Mouse (Mus musculus): ENCODE measurements at regions not wholly inside any gene's neighbourhood (a gene's known extent, or its start where the extent isn't known, plus 50 kb on each side); places are given as distances from the start of the nearest gene placed in this dataset.

- Histone ChIP-seq H3K79me2 (replicated peaks; ENCODE audit: control insufficient read depth, insufficient read depth, low read length) (no peaks in the 10 kb centered on the region), H3K4me3 (peak overlapping the region; percentile 27), H3K27ac (no peak overlapping the region), H3K27me3 (ENCODE audit: control insufficient read depth, insufficient read depth, low read length) (no peaks in the 10 kb centered on the region), H3K9ac (ENCODE audit: low read depth, low read length) (peak overlapping the region; percentile 39; the same call in 1 of the 2 replicates), H3K4me1 (ENCODE audit: control insufficient read depth, insufficient read depth, low read length) (peaks cover 4% of the 10 kb centered on the region), H3K36me3 (ENCODE audit: control insufficient read depth, insufficient read depth, low read length) (no peaks in the 10 kb centered on the region)
- intact Hi-C loops (cut with DNase I), result no loop called here
- TF ChIP-seq EP300 (IDR thresholded peaks at IDR 0.05; ENCODE audit: insufficient read depth, low read depth, low read length), result no peak
- no peak for TF ChIP-seq POLR2A (IDR thresholded peaks at IDR 0.05; ENCODE audit: insufficient read depth, low read depth, low read length)
- no peak for TF ChIP-seq CTCF (IDR thresholded peaks at IDR 0.05)
- DNase-seq, result peak; percentile 11 to 26
- 2% methylated on average over 25 of the region's 25 CpGs for WGBS
Observed at GRCm38 (mm10) chr16:78236746-78237640, 64.3 kb upstream of the Cxadr start.

DNA sequence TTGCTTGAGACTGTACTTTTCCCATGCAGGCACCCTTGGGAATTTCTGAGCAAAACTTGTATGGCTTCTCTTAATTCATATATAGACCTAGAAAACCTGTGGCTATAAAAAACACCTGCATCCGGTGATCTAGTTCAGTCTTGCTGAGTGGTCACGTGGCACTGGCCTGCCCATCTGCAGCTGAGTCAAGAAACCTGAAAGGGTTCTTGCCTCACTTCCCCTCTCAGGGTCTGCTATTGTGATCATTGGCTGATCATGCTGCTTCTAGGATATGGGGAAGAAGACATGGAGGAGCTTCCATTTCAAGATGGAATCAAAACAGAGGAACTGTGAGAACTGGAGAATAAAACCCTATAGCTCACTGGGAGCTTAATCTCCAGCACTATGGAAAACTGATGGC is 69.1 kb upstream of the Cxadr start:
- Histone ChIP-seq H3K27ac (no peak overlapping the region), H3K9ac (ENCODE audit: low read depth, low read length) (no peak overlapping the region), H3K36me3 (ENCODE audit: control insufficient read depth, insufficient read depth, low read length) (no peaks in the 10 kb centered on the region), H3K79me2 (replicated peaks; ENCODE audit: control insufficient read depth, insufficient read depth, low read length) (no peaks in the 10 kb centered on the region), H3K27me3 (ENCODE audit: control insufficient read depth, insufficient read depth, low read length) (no peaks in the 10 kb centered on the region), H3K4me3 (no peak overlapping the region), H3K4me1 (ENCODE audit: control insufficient read depth, insufficient read depth, low read length) (peaks cover 4% of the 10 kb centered on the region)
- DNase-seq, result no peak
- TF ChIP-seq CTCF (IDR thresholded peaks at IDR 0.05) (no peak), POLR2A (IDR thresholded peaks at IDR 0.05; ENCODE audit: insufficient read depth, low read depth, low read length) (no peak), EP300 (IDR thresholded peaks at IDR 0.05; ENCODE audit: insufficient read depth, low read depth, low read length) (no peak)
- WGBS, result 75% methylated on average over 2 of the region's 2 CpGs
- intact Hi-C loops (cut with DNase I), result no loop called here

DNA sequence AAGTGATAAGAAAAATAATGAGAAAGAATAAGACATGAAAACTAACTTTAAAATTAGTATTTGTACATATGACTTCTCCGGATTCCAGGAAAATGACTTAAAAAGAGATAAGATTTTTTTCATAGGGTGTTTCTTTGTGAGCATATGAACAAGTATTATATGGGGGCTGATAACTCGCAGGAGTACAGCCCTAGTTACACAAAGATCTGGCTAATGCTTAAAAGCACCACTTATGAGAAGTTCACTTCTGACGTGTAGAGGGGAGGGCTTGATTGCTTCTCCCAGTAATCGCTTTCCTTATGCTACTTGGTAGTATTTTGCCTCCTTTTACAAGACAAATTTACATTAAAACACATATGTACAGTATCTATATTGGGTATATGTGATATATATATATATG is 72.3 kb upstream of the Cxadr start:
- no peaks in the 10 kb centered on the region for H3K36me3 ChIP-seq (ENCODE audit: control insufficient read depth, insufficient read depth, low read length)
- 75% methylated on average over 4 of the region's 4 CpGs for WGBS
- no peak for TF ChIP-seq POLR2A (IDR thresholded peaks at IDR 0.05; ENCODE audit: insufficient read depth, low read depth, low read length)
- TF ChIP-seq EP300 (IDR thresholded peaks at IDR 0.05; ENCODE audit: insufficient read depth, low read depth, low read length), result no peak
- no peak for TF ChIP-seq CTCF (IDR thresholded peaks at IDR 0.05)
- no peaks in the 10 kb centered on the region for H3K79me2 ChIP-seq (replicated peaks; ENCODE audit: control insufficient read depth, insufficient read depth, low read length)
- no peak overlapping the region for H3K9ac ChIP-seq (ENCODE audit: low read depth, low read length)
- no peaks in the 10 kb centered on the region for H3K4me1 ChIP-seq (ENCODE audit: control insufficient read depth, insufficient read depth, low read length)
- DNase-seq, result no peak
- no peak overlapping the region for H3K27ac ChIP-seq
- intact Hi-C loops (cut with DNase I), result no loop called here
- H3K4me3 ChIP-seq, result no peak overlapping the region
- H3K27me3 ChIP-seq (ENCODE audit: control insufficient read depth, insufficient read depth, low read length), result no peaks in the 10 kb centered on the region

DNA sequence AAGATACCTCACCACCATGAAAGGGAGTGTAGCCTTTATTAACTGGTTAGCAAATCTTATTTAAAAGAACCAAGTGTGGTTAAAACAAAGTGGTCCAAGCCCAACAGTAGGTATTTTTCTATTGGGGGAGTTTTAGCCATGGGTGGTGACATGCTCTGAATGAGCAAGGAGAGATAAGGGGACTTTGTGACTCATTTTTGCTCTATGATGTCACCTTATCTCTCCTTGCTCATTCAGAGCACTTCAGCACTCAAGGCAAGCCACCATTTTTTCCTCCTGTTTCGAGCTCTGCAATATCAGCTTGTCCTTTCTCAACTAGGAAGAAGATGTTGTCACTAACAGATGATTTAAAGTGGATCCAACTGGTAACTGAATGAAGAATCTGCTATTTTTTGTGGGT is 78.9 kb upstream of the Cxadr start:
- Histone ChIP-seq H3K27ac (no peak overlapping the region), H3K4me3 (no peak overlapping the region), H3K4me1 (ENCODE audit: control insufficient read depth, insufficient read depth, low read length) (no peaks in the 10 kb centered on the region), H3K36me3 (ENCODE audit: control insufficient read depth, insufficient read depth, low read length) (no peaks in the 10 kb centered on the region), H3K79me2 (replicated peaks; ENCODE audit: control insufficient read depth, insufficient read depth, low read length) (no peaks in the 10 kb centered on the region), H3K9ac (ENCODE audit: low read depth, low read length) (no peak overlapping the region), H3K27me3 (ENCODE audit: control insufficient read depth, insufficient read depth, low read length) (no peaks in the 10 kb centered on the region)
- intact Hi-C loops (cut with DNase I), result no loop called here
- no peak for DNase-seq
- WGBS, result 18% methylated on average over 1 of the region's 1 CpGs
- TF ChIP-seq CTCF (IDR thresholded peaks at IDR 0.05) (no peak), POLR2A (IDR thresholded peaks at IDR 0.05; ENCODE audit: insufficient read depth, low read depth, low read length) (no peak), EP300 (IDR thresholded peaks at IDR 0.05; ENCODE audit: insufficient read depth, low read depth, low read length) (no peak)

GRCm38 (mm10) chr16:78221781-78222180 is 79.5 kb upstream of the Cxadr start:
- H3K27me3 ChIP-seq (ENCODE audit: control insufficient read depth, insufficient read depth, low read length), result no peaks in the 10 kb centered on the region
- intact Hi-C loops (cut with DNase I), result no loop called here
- no peak for TF ChIP-seq CTCF (IDR thresholded peaks at IDR 0.05)
- TF ChIP-seq POLR2A (IDR thresholded peaks at IDR 0.05; ENCODE audit: insufficient read depth, low read depth, low read length), result no peak
- no peak for TF ChIP-seq EP300 (IDR thresholded peaks at IDR 0.05; ENCODE audit: insufficient read depth, low read depth, low read length)

GRCm38 (mm10) chr16:78217633-78218032 is 83.7 kb upstream of the Cxadr start:
- intact Hi-C loops (cut with DNase I), result no loop called here
- H3K27ac ChIP-seq, result no peak overlapping the region
- no peak overlapping the region for H3K4me3 ChIP-seq
- H3K36me3 ChIP-seq (ENCODE audit: control insufficient read depth, insufficient read depth, low read length), result no peaks in the 10 kb centered on the region
- DNase-seq, result peak in 1 of 2 experiments; percentile 33
- no peak overlapping the region for H3K9ac ChIP-seq (ENCODE audit: low read depth, low read length)
- H3K27me3 ChIP-seq (ENCODE audit: control insufficient read depth, insufficient read depth, low read length), result no peaks in the 10 kb centered on the region
- TF ChIP-seq CTCF (IDR thresholded peaks at IDR 0.05) (no peak), POLR2A (IDR thresholded peaks at IDR 0.05; ENCODE audit: insufficient read depth, low read depth, low read length) (no peak), EP300 (IDR thresholded peaks at IDR 0.05; ENCODE audit: insufficient read depth, low read depth, low read length) (no peak)
- peaks cover 3% of the 10 kb centered on the region; the same call in 1 of the 2 replicates for H3K4me1 ChIP-seq (ENCODE audit: control insufficient read depth, insufficient read depth, low read length)
- WGBS, result 28% methylated on average over 6 of the region's 6 CpGs
- H3K79me2 ChIP-seq (replicated peaks; ENCODE audit: control insufficient read depth, insufficient read depth, low read length), result no peaks in the 10 kb centered on the region

More at GRCm38 (mm10) chr16:78221781-78222180, 79.5 kb upstream of the Cxadr start:
- no peak for DNase-seq
- H3K4me3 ChIP-seq, result no peak overlapping the region
- H3K36me3 ChIP-seq (ENCODE audit: control insufficient read depth, insufficient read depth, low read length), result no peaks in the 10 kb centered on the region
- H3K79me2 ChIP-seq (replicated peaks; ENCODE audit: control insufficient read depth, insufficient read depth, low read length), result no peaks in the 10 kb centered on the region
- H3K27ac ChIP-seq, result no peak overlapping the region
- peaks cover 3% of the 10 kb centered on the region; the same call in 1 of the 2 replicates for H3K4me1 ChIP-seq (ENCODE audit: control insufficient read depth, insufficient read depth, low read length)
- no peak overlapping the region for H3K9ac ChIP-seq (ENCODE audit: low read depth, low read length)
- WGBS, result 80% methylated on average over 1 of the region's 1 CpGs

Data from heart, adult 2 months (tissue).